Mouse (Mus musculus) CH12.LX (cell line): ENCODE results near the gene Clec10a. TPM values are rescaled to one million over a fixed set of nuclear protein-coding genes. Genes with fewer than 3 reads are reported as not detected.

Experiments
- DNase-seq: peaks from one replicate; pipeline ENCODE4 v3.0.0-alpha.2; 2013; ENCODE audit errors: extremely low read depth
- H3K27ac ChIP-seq: 2 replicates; pipeline ENCODE4 v1.5.1; 2012; ENCODE audit warnings: low read depth, mild to moderate bottlenecking, control low read depth, moderate library complexity; ENCODE audit not compliant: insufficient read depth
- H3K27me3 ChIP-seq: replicated peaks from 2 replicates; pipeline ENCODE3; 2012; ENCODE audit warnings: inconsistent platforms
- H3K36me3 ChIP-seq, 2 experiments: replicated peaks in 1 of 2; 2 replicates each; pipeline versions ENCODE3 to v1.6.1; 2012; ENCODE audit warnings: inconsistent platforms in 1 of 2, low read length in 1 of 2, mild to moderate bottlenecking in 1 of 2, mixed read lengths in 1 of 2, moderate library complexity in 1 of 2; ENCODE audit not compliant: control insufficient read depth in 1 of 2, insufficient read depth in 1 of 2
- H3K4me1 ChIP-seq, 2 experiments: 2 replicates each; pipeline ENCODE4 v1.6.1; 2012; ENCODE audit warnings: inconsistent platforms in 1 of 2, moderate library complexity in 1 of 2; ENCODE audit not compliant: insufficient read depth in 2 of 2, control insufficient read depth in 1 of 2
- H3K4me2 ChIP-seq: 2 replicates; pipeline ENCODE4 v1.6.1; 2012; ENCODE audit warnings: low read depth, mild to moderate bottlenecking, control low read depth; ENCODE audit not compliant: poor library complexity, insufficient read depth, severe bottlenecking
- H3K4me3 ChIP-seq, 3 experiments: fragments of 150-350 bp in 1 of 3; sonication (generic) in 1 of 3; replicated peaks in 1 of 3; 2 replicates each; pipeline versions ENCODE3 to v1.5.1; 2011 to 2012; ENCODE audit warnings: low read depth in 2 of 3, low read length in 2 of 3, mild to moderate bottlenecking in 2 of 3, moderate library complexity in 2 of 3, control low read depth in 1 of 3, improper control_type of control experiment in 1 of 3, inconsistent platforms in 1 of 3, mixed read lengths in 1 of 3; ENCODE audit not compliant: poor library complexity in 1 of 3
- H3K79me2 ChIP-seq: replicated peaks from 2 replicates; pipeline ENCODE4 v1.6.1; 2012; ENCODE audit warnings: mild to moderate bottlenecking, moderate library complexity; ENCODE audit not compliant: control insufficient read depth, poor library complexity, insufficient read depth, severe bottlenecking; ENCODE audit errors: extremely low read depth
- H3K9ac ChIP-seq: 2 replicates; pipeline ENCODE4 v1.6.1; 2012; ENCODE audit warnings: low read depth, mild to moderate bottlenecking, control low read depth, moderate library complexity; ENCODE audit not compliant: insufficient read depth
- H3K9me3 ChIP-seq: replicated peaks from 2 replicates; pipeline ENCODE3; 2012; ENCODE audit warnings: low read length, inconsistent platforms, mixed read lengths
- BHLHE40 ChIP-seq: IDR thresholded peaks from 2 replicates; pipeline ENCODE4 v1.6.1; 2011; ENCODE audit warnings: mild to moderate bottlenecking, low read depth, low read length, improper control_type of control experiment
- CHD1 ChIP-seq: IDR thresholded peaks from 2 replicates; pipeline ENCODE4 v1.6.1; 2012; ENCODE audit warnings: low read depth, low read length, improper control_type of control experiment, inconsistent platforms
- CHD2 ChIP-seq: IDR thresholded peaks from 2 replicates; pipeline ENCODE4 v1.6.1; 2011; ENCODE audit warnings: low read length, improper control_type of control experiment
- CTCF ChIP-seq, 2 experiments: IDR thresholded peaks in 1 of 2; conservative IDR thresholded peaks in 1 of 2; 2 replicates each; pipeline ENCODE4 v1.5.1; 2011 to 2012; ENCODE audit warnings: low read depth in 2 of 2, low read length in 2 of 2, improper control_type of control experiment in 1 of 2, inconsistent platforms in 1 of 2, mild to moderate bottlenecking in 1 of 2, moderate library complexity in 1 of 2
- E2F4 ChIP-seq: IDR thresholded peaks from 2 replicates; pipeline ENCODE4 v1.6.1; 2011; ENCODE audit warnings: low read depth, low read length, improper control_type of control experiment; ENCODE audit not compliant: insufficient replicate concordance
- ELF1 ChIP-seq: IDR thresholded peaks from 2 replicates; pipeline ENCODE4 v1.6.1; 2014; ENCODE audit warnings: low read depth, mild to moderate bottlenecking, inconsistent platforms, low read length, improper control_type of control experiment
- EP300 ChIP-seq: IDR thresholded peaks from 2 replicates; pipeline ENCODE4 v1.6.1; 2011; ENCODE audit warnings: low read length, improper control_type of control experiment
- ETS1 ChIP-seq: conservative IDR thresholded peaks from 2 replicates; pipeline ENCODE4 v1.6.1; 2012; ENCODE audit warnings: low read depth, mild to moderate bottlenecking, inconsistent platforms, low read length, improper control_type of control experiment, moderate library complexity
- GABPA ChIP-seq: IDR thresholded peaks from 2 replicates; pipeline ENCODE4 v1.6.1; 2012; ENCODE audit warnings: low read depth, low read length, improper control_type of control experiment, inconsistent platforms; ENCODE audit not compliant: insufficient replicate concordance
- HCFC1 ChIP-seq: IDR thresholded peaks from 2 replicates; pipeline ENCODE4 v1.6.1; 2012; ENCODE audit warnings: low read depth, mild to moderate bottlenecking, inconsistent platforms, low read length, improper control_type of control experiment
- IRF4 ChIP-seq: IDR thresholded peaks from 2 replicates; pipeline ENCODE4 v1.6.1; 2014; ENCODE audit warnings: low read depth, mild to moderate bottlenecking, inconsistent platforms, low read length, improper control_type of control experiment
- JUN ChIP-seq: IDR thresholded peaks from 2 replicates; pipeline ENCODE4 v1.6.1; 2011; ENCODE audit warnings: low read depth, mild to moderate bottlenecking, low read length, improper control_type of control experiment, moderate library complexity; ENCODE audit not compliant: insufficient read depth
- JUND ChIP-seq: conservative IDR thresholded peaks from 2 replicates; pipeline ENCODE4 v1.6.1; 2011; ENCODE audit warnings: low read depth, low read length, improper control_type of control experiment
- KAT2A ChIP-seq: IDR thresholded peaks from 2 replicates; pipeline ENCODE4 v1.6.1; 2012; ENCODE audit warnings: low read length, improper control_type of control experiment, inconsistent platforms; ENCODE audit not compliant: insufficient replicate concordance
- MAFK ChIP-seq: IDR thresholded peaks from 2 replicates; pipeline ENCODE4 v1.6.1; 2011; ENCODE audit warnings: low read length, improper control_type of control experiment; ENCODE audit not compliant: insufficient replicate concordance
- MAX ChIP-seq: IDR thresholded peaks from 2 replicates; pipeline ENCODE4 v1.6.1; 2011; ENCODE audit warnings: low read length, improper control_type of control experiment
- MAZ ChIP-seq: IDR thresholded peaks from 2 replicates; pipeline ENCODE4 v1.6.1; 2012; ENCODE audit warnings: low read depth, mild to moderate bottlenecking, inconsistent platforms, low read length, improper control_type of control experiment, moderate library complexity
- MEF2A ChIP-seq: IDR thresholded peaks from 2 replicates; pipeline ENCODE4 v1.6.1; 2014; ENCODE audit warnings: low read depth, mild to moderate bottlenecking, inconsistent platforms, low read length, improper control_type of control experiment, borderline replicate concordance
- MXI1 ChIP-seq: IDR thresholded peaks from 2 replicates; pipeline ENCODE4 v1.6.1; 2011; ENCODE audit warnings: mild to moderate bottlenecking, low read depth, low read length, improper control_type of control experiment
- MYC ChIP-seq: IDR thresholded peaks from 2 replicates; pipeline ENCODE4 v1.6.1; 2011; ENCODE audit warnings: low read depth, mild to moderate bottlenecking, improper control_type of control experiment, low read length
- NELFE ChIP-seq: IDR thresholded peaks from 2 replicates; pipeline ENCODE4 v1.6.1; 2011; ENCODE audit warnings: low read depth, low read length, improper control_type of control experiment
- NRF1 ChIP-seq: IDR thresholded peaks from 2 replicates; pipeline ENCODE4 v1.6.1; 2014; ENCODE audit warnings: low read depth, mild to moderate bottlenecking, inconsistent platforms, low read length, improper control_type of control experiment, moderate library complexity
- PAX5 ChIP-seq: IDR thresholded peaks from 2 replicates; pipeline ENCODE4 v1.6.1; 2012; ENCODE audit warnings: low read length, inconsistent platforms, mixed read lengths
- POLR2A ChIP-seq: IDR thresholded peaks from 2 replicates; pipeline ENCODE4 v1.6.1; 2011; ENCODE audit warnings: low read depth, mild to moderate bottlenecking, improper control_type of control experiment, low read length
- POLR2AphosphoS2 ChIP-seq: IDR thresholded peaks from 2 replicates; pipeline ENCODE4 v1.6.1; 2011; ENCODE audit warnings: low read depth, low read length, improper control_type of control experiment
- RAD21 ChIP-seq: IDR thresholded peaks from 2 replicates; pipeline ENCODE4 v1.6.1; 2011; ENCODE audit warnings: low read depth, mild to moderate bottlenecking, low read length, improper control_type of control experiment, moderate library complexity
- RCOR1 ChIP-seq: conservative IDR thresholded peaks from 2 replicates; pipeline ENCODE4 v1.6.1; 2012; ENCODE audit warnings: low read depth, mild to moderate bottlenecking, inconsistent platforms, low read length, improper control_type of control experiment
- SIN3A ChIP-seq: IDR thresholded peaks from 2 replicates; pipeline ENCODE4 v1.6.1; 2012; ENCODE audit warnings: low read length, improper control_type of control experiment, inconsistent platforms
- SMC3 ChIP-seq: IDR thresholded peaks from 2 replicates; pipeline ENCODE4 v1.6.1; 2011; ENCODE audit warnings: low read depth, low read length, improper control_type of control experiment
- TBP ChIP-seq: conservative IDR thresholded peaks from 2 replicates; pipeline ENCODE4 v1.6.1; 2011; ENCODE audit warnings: low read depth, low read length, improper control_type of control experiment
- TCF12 ChIP-seq: IDR thresholded peaks from 2 replicates; pipeline ENCODE4 v1.6.1; 2014; ENCODE audit warnings: low read depth, mild to moderate bottlenecking, inconsistent platforms, low read length, improper control_type of control experiment
- UBTF ChIP-seq: IDR thresholded peaks from 2 replicates; pipeline ENCODE4 v1.6.1; 2012; ENCODE audit warnings: low read depth, mild to moderate bottlenecking, inconsistent platforms, low read length, improper control_type of control experiment, moderate library complexity
- USF1 ChIP-seq: IDR thresholded peaks from 2 replicates; pipeline ENCODE4 v1.6.1; 2014; ENCODE audit warnings: low read depth, mild to moderate bottlenecking, inconsistent platforms, low read length, improper control_type of control experiment
- USF2 ChIP-seq: conservative IDR thresholded peaks from 2 replicates; pipeline ENCODE4 v1.6.1; 2011; ENCODE audit warnings: low read depth, low read length, improper control_type of control experiment
- ZC3H11A ChIP-seq: IDR thresholded peaks from 2 replicates; pipeline ENCODE4 v1.6.1; 2012; ENCODE audit warnings: low read depth, mild to moderate bottlenecking, inconsistent platforms, low read length, improper control_type of control experiment
- ZKSCAN1 ChIP-seq: IDR thresholded peaks from 2 replicates; pipeline ENCODE4 v1.6.1; 2012; ENCODE audit warnings: low read depth, inconsistent platforms, low read length, improper control_type of control experiment, borderline replicate concordance
- ZMIZ1 ChIP-seq: IDR thresholded peaks from 2 replicates; pipeline ENCODE4 v1.6.1; 2012; ENCODE audit warnings: low read depth, mild to moderate bottlenecking, inconsistent platforms, low read length, improper control_type of control experiment
- ZNF384 ChIP-seq: IDR thresholded peaks from 2 replicates; pipeline ENCODE4 v1.6.1; 2012; ENCODE audit warnings: low read depth, low read length, improper control_type of control experiment, inconsistent platforms
- dilution Hi-C: fragments of 300-500 bp; cut with MboI; formaldehyde crosslinking; loops from 2 replicates; pipeline ENCODE4 v1.14.3; 2020; ENCODE audit warnings: low sequenced_read_pairs; ENCODE audit not compliant: extremely low pct_unique_long_range_greater_than_20kb, extremely low pct_ligation_motif_present
- in situ Hi-C: fragments of 300-500 bp; cut with MboI; formaldehyde crosslinking; loops from 3 replicates; pipeline ENCODE4 v1.14.3; 2019; ENCODE audit warnings: low sequenced_read_pairs, low pct_ligation_motif_present, low pct_unique_long_range_greater_than_20kb, mixed read lengths
- polyA plus RNA-seq: library from polyadenylated mRNA; unstranded; fragments of >175 nt; gene quantifications from 2 replicates; pipeline ENCODE4 v1.2.1, GENCODE M21; 2012; ENCODE audit warnings: low read depth; ENCODE audit not compliant: insufficient read length
- total RNA-seq, 2 experiments: library from RNA; depleted of rRNA; stranded (reverse); fragments of 300-350 nt in 1 of 2; fragments of >200 nt in 1 of 2; gene quantifications; 2 replicates each; pipeline ENCODE4 v1.2.3; 2012 to 2014

Clec10a gene
- total and polyA plus RNA-seq, 3 experiments, result not detected

DNA sequence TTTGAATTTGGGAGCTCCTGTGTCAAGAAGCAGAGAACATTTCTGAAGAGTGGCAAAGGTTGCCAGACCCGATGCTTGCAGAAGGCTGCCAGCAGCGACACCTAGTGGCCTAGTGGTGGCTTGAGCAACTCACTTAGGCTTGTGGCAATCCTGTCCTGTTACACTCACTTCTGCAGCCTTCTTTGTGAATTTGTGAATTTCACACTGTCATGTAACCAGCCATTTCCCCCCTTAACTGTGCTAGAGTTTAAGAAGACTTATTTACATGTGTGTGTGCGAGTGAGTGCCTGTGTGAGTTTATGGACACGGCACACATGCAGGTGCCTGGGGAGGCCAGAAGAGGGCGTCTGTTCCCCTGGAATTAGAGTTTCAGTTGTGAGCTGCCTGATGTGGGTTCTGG is 45.7 kb downstream of the Clec10a start:
- Histone ChIP-seq H3K36me3 (no peaks in the 10 kb centered on the region), H3K27ac (no peak overlapping the region), H3K4me1 (peaks cover 3 to 6% of the 10 kb centered on the region in 2 experiments; a peak in 1 of 4 replicates), H3K27me3 (peaks cover 38% of the 10 kb centered on the region), H3K4me3 (no peak overlapping the region), H3K79me2 (no peaks in the 10 kb centered on the region), H3K9me3 (no peaks in the 10 kb centered on the region), H3K4me2 (no peak overlapping the region; the same call in 1 of the 2 replicates), H3K9ac (no peak overlapping the region)
- dilution Hi-C loops, result no loop called here
- DNase-seq, result peak; percentile 87
- in situ Hi-C loops, result no loop called here
- TF ChIP-seq ZNF384 (no peak), BHLHE40 (no peak), PAX5 (no peak), MAFK (no peak), RAD21 (peak; percentile 86), IRF4 (peak; percentile 30; the same call in 1 of the 2 replicates), POLR2AphosphoS2 (no peak), MAX (no peak; the same call in 1 of the 2 replicates), POLR2A (no peak), HCFC1 (no peak), ELF1 (no peak), E2F4 (no peak), GABPA (no peak), NRF1 (0 out of 2 replicates have a peak, but pooled peaks have one; percentile 19), TBP (no peak), MYC (peak; percentile 62; the same call in 1 of the 2 replicates), RCOR1 (no peak), EP300 (no peak), ZKSCAN1 (no peak), SIN3A (0 out of 2 replicates have a peak, but pooled peaks have one; percentile 52), UBTF (no peak), JUN (no peak), ZMIZ1 (no peak), CTCF (conservative IDR thresholded peaks at IDR 0.05 in 1 of 2, IDR thresholded peaks at IDR 0.05 in 1 of 2; ENCODE audit: low read depth in 2 of 2, low read length in 2 of 2) (peak; percentile 96 to 97), MEF2A (no peak), MAZ (no peak), JUND (0 out of 2 replicates have a peak, but pooled peaks have one; percentile 42), SMC3 (peak; percentile 94), CHD2 (no peak), MXI1 (0 out of 2 replicates have a peak, but pooled peaks have one; percentile 37), CHD1 (no peak), USF1 (no peak), USF2 (no peak), ETS1 (no peak), NELFE (peak; percentile 49; the same call in 1 of the 2 replicates), KAT2A (no peak), ZC3H11A (peak; percentile 40), TCF12 (peak; percentile 26; the same call in 1 of the 2 replicates)
